Mouse (Mus musculus): ENCODE measurements around the gene Etv6. TPM values are rescaled to one million over a fixed set of nuclear protein-coding genes. Genes with fewer than 3 reads are reported as not detected.

The Etv6 gene
- polyA plus RNA-seq, 1 experiment from 2014 or later: 16.0 TPM

- H3K27me3 ChIP-seq (ENCODE audit: control insufficient read depth, insufficient read depth, low read length): no peaks in the 10 kb centered on the region
- peaks cover 20% of the 10 kb centered on the region for H3K4me1 ChIP-seq (ENCODE audit: control insufficient read depth, insufficient read depth, low read length)
- no peak overlapping the region for H3K9ac ChIP-seq (ENCODE audit: low read depth, low read length)
- 61% methylated on average over 13 of the region's 13 CpGs for WGBS (ENCODE audit: insufficient replicate concordance)
- H3K9me3 ChIP-seq (replicated peaks; ENCODE audit: control insufficient read depth, low read length): no peaks in the 10 kb centered on the region
- H3K4me2 ChIP-seq: no peak overlapping the region
- no peak overlapping the region for H3K27ac ChIP-seq (ENCODE audit: low read depth, low read length)
- H3K4me3 ChIP-seq (ENCODE audit: low read depth, low read length): no peak overlapping the region
- no peak for ATAC-seq (replicated peaks; ENCODE audit: insufficient number of reproducible peaks, low FRiP score, low TSS enrichment)
- H3K36me3 ChIP-seq (ENCODE audit: control insufficient read depth, insufficient read depth, low read length): 0 out of 2 replicates have a peak, but pooled peaks cover 7% of the 10 kb centered on the region
These were observed 184.8 kb downstream of the Etv6 start for GRCm38 (mm10) chr6:134220209-134220777.

DNA sequence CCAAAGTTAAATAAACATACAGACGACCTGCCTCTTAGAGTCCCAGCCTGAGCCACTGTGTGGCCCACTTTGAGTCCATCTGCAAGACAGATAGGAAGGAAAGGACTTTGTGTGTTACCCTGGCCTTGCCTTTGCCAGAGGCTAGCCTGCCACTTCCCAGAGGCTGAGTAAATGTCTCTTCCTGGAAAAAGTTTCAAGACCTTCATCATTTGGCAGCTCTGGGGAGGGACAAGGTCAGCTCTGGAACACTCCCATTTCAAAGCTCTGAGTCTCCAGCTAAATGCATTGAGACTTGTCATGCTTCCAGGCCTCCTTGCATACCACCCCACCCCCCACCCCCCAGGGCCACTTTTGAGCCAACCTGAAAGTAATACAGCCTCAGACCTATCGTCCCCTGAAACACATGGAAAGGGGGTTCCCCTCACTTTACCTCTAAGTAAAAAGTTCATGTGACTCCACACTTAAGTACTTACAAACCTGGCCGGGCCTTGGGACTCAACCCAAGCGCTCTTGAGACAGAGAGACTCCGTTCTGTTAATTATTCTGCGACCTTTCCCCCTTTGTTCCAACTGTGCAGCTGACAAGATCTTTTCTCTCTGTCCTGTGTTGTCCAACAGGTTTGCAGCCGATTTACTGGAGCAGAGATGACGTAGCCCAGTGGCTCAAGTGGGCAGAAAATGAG is 186.9 kb downstream of the Etv6 start:
- no peak for ATAC-seq (replicated peaks; ENCODE audit: insufficient number of reproducible peaks, low FRiP score, low TSS enrichment)
- Histone ChIP-seq H3K36me3 (ENCODE audit: control insufficient read depth, insufficient read depth, low read length) (0 out of 2 replicates have a peak, but pooled peaks cover 7% of the 10 kb centered on the region), H3K27me3 (ENCODE audit: control insufficient read depth, insufficient read depth, low read length) (no peaks in the 10 kb centered on the region), H3K4me1 (ENCODE audit: control insufficient read depth, insufficient read depth, low read length) (peaks cover 26% of the 10 kb centered on the region), H3K27ac (ENCODE audit: low read depth, low read length) (peak overlapping the region; percentile 18; the same call in 1 of the 2 replicates), H3K9me3 (replicated peaks; ENCODE audit: control insufficient read depth, low read length) (no peaks in the 10 kb centered on the region), H3K4me2 (no peak overlapping the region), H3K4me3 (ENCODE audit: low read depth, low read length) (no peak overlapping the region), H3K9ac (ENCODE audit: low read depth, low read length) (no peak overlapping the region)
- 64% methylated on average over 8 of the region's 8 CpGs for WGBS (ENCODE audit: insufficient replicate concordance)

DNA sequence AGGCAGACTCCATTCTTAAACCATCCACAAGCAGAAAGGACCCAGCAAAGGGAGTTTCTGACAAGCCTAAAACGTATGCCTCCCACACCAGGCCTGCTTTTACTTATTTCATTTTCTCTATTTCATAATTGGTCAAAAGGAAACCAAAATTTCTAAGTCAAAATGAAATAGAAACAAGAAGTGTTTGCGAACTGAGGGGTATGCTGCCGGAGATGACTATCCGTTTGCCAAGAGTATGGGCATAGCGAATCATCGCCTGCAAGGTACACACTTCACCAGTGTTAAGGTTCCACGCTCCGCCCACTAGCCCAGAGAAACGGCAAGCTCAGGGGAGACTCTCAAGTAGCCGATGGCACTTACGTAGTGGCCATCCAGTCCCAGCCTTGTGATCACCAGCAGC is 190.1 kb downstream of the Etv6 start:
- Histone ChIP-seq H3K27ac (ENCODE audit: low read depth, low read length) (no peak overlapping the region), H3K36me3 (ENCODE audit: control insufficient read depth, insufficient read depth, low read length) (peaks cover 12% of the 10 kb centered on the region; the same call in 1 of the 2 replicates), H3K27me3 (ENCODE audit: control insufficient read depth, insufficient read depth, low read length) (no peaks in the 10 kb centered on the region), H3K9me3 (replicated peaks; ENCODE audit: control insufficient read depth, low read length) (no peaks in the 10 kb centered on the region), H3K4me2 (no peak overlapping the region), H3K4me1 (ENCODE audit: control insufficient read depth, insufficient read depth, low read length) (peaks cover 15% of the 10 kb centered on the region), H3K9ac (ENCODE audit: low read depth, low read length) (no peak overlapping the region), H3K4me3 (ENCODE audit: low read depth, low read length) (no peak overlapping the region)
- WGBS (ENCODE audit: insufficient replicate concordance): 82% methylated on average over 11 of the region's 11 CpGs
- no peak for ATAC-seq (replicated peaks; ENCODE audit: insufficient number of reproducible peaks, low FRiP score, low TSS enrichment)

DNA sequence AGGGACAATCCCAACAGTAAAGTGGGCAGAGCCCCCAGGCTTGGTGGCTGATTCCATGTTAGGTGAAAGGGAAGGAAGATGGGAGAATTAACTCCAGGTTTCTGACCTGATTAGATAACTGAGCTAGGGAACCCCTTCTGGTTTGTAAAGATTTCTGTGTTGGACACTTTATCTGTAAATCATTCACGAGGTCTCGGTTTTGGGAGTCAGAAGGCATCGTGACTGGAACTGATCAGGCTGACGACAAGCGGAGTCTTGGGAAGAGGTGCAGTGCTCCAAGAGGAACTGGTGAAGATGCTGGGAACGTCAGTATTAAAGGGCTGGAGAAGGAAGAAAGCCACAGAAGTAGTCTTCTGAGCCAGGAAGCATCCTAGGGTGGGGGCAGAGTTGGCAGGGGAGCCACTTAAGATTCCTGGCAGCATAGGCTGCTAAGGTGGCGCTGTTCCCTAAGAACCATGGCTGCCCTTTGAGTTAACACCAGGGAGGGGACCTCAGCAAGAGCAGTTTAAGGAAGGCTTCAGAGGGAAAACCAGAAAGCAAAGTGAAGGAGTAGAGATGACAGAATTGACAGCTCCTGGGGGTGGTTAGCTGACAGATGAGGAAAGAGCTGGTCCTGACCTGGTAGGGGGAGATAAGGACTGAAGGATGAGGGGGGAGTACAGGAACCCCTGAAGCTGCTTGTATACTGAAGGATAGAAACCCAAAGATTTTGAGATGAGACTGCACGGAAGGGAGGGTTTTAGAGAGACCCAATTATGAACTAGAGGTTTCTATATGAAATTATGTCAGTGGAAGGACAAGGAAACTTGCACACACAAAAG is 191.1 kb downstream of the Etv6 start:
- Histone ChIP-seq H3K27ac (ENCODE audit: low read depth, low read length) (no peak overlapping the region), H3K4me3 (ENCODE audit: low read depth, low read length) (no peak overlapping the region), H3K9me3 (replicated peaks; ENCODE audit: control insufficient read depth, low read length) (no peaks in the 10 kb centered on the region), H3K27me3 (ENCODE audit: control insufficient read depth, insufficient read depth, low read length) (no peaks in the 10 kb centered on the region), H3K9ac (ENCODE audit: low read depth, low read length) (no peak overlapping the region), H3K36me3 (ENCODE audit: control insufficient read depth, insufficient read depth, low read length) (peaks cover 12% of the 10 kb centered on the region; the same call in 1 of the 2 replicates), H3K4me2 (no peak overlapping the region), H3K4me1 (ENCODE audit: control insufficient read depth, insufficient read depth, low read length) (peaks cover 10% of the 10 kb centered on the region)
- 56% methylated on average over 8 of the region's 8 CpGs for WGBS (ENCODE audit: insufficient replicate concordance)
- no peak for ATAC-seq (replicated peaks; ENCODE audit: insufficient number of reproducible peaks, low FRiP score, low TSS enrichment)

GRCm38 (mm10) chr6:134236311-134236710 is 200.8 kb downstream of the Etv6 start:
- WGBS (ENCODE audit: insufficient replicate concordance): 76% methylated on average over 4 of the region's 4 CpGs
- H3K27ac ChIP-seq (ENCODE audit: low read depth, low read length): no peak overlapping the region
- ATAC-seq (replicated peaks; ENCODE audit: insufficient number of reproducible peaks, low FRiP score, low TSS enrichment): no peak
- no peaks in the 10 kb centered on the region; the same call in 1 of the 2 replicates for H3K9me3 ChIP-seq (replicated peaks; ENCODE audit: control insufficient read depth, low read length)
- no peak overlapping the region for H3K4me2 ChIP-seq
- peaks cover 15% of the 10 kb centered on the region for H3K36me3 ChIP-seq (ENCODE audit: control insufficient read depth, insufficient read depth, low read length)
- peaks cover 9% of the 10 kb centered on the region; the same call in 1 of the 2 replicates for H3K4me1 ChIP-seq (ENCODE audit: control insufficient read depth, insufficient read depth, low read length)
- no peak overlapping the region for H3K4me3 ChIP-seq (ENCODE audit: low read depth, low read length)
- no peak overlapping the region for H3K9ac ChIP-seq (ENCODE audit: low read depth, low read length)
- no peaks in the 10 kb centered on the region for H3K27me3 ChIP-seq (ENCODE audit: control insufficient read depth, insufficient read depth, low read length)

DNA sequence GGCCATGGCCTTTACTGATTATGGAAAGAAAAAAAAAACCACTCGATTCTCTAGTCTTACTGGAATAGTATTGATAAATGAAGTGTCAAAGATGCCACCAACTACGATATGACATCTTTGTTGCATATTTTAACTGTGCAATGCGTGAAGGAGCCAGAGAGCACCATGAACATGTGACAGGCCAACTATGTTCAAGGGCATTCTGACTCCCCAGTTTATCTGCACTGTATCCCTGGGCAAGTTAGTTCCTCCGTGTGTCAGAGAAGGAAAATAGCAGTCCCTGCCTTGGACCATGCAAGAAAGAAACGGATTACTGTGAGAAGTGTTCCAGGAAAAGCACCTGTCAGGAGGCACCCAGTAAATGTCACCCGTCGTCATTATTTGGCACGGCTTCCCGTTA is 203.0 kb downstream of the Etv6 start:
- H3K9ac ChIP-seq (ENCODE audit: low read depth, low read length): no peak overlapping the region
- peaks cover 18% of the 10 kb centered on the region for H3K4me1 ChIP-seq (ENCODE audit: control insufficient read depth, insufficient read depth, low read length)
- peaks cover 14% of the 10 kb centered on the region for H3K36me3 ChIP-seq (ENCODE audit: control insufficient read depth, insufficient read depth, low read length)
- H3K9me3 ChIP-seq (replicated peaks; ENCODE audit: control insufficient read depth, low read length): no peaks in the 10 kb centered on the region; the same call in 1 of the 2 replicates
- 63% methylated on average over 9 of the region's 9 CpGs for WGBS (ENCODE audit: insufficient replicate concordance)
- peak overlapping the region; percentile 54; the same call in 1 of the 2 replicates for H3K27ac ChIP-seq (ENCODE audit: low read depth, low read length)
- ATAC-seq (replicated peaks; ENCODE audit: insufficient number of reproducible peaks, low FRiP score, low TSS enrichment): no peak
- H3K4me3 ChIP-seq (ENCODE audit: low read depth, low read length): no peak overlapping the region
- no peak overlapping the region for H3K4me2 ChIP-seq
- no peaks in the 10 kb centered on the region for H3K27me3 ChIP-seq (ENCODE audit: control insufficient read depth, insufficient read depth, low read length)

DNA sequence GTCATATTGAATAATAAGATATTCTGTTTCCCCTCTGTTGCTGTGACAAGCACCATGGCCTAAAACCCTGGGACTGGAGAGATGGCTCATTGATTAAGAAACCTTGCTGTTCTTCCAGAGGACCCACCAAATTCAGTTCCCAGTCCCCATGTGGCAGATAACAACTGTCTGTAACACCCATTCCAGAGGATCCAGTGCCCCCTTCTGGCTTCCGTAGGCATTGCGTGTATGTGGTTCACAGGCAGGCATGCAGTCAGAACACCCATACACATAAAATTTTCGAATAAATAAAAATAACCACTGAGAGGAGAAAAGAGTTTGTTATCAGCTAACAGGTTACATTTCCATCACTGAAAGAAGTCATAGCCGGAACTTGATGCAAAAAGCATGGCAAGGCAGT is 205.5 kb downstream of the Etv6 start:
- Histone ChIP-seq H3K27me3 (ENCODE audit: control insufficient read depth, insufficient read depth, low read length) (no peaks in the 10 kb centered on the region), H3K4me1 (ENCODE audit: control insufficient read depth, insufficient read depth, low read length) (peaks cover 21% of the 10 kb centered on the region), H3K4me2 (no peak overlapping the region), H3K9me3 (replicated peaks; ENCODE audit: control insufficient read depth, low read length) (no peaks in the 10 kb centered on the region; the same call in 1 of the 2 replicates), H3K36me3 (ENCODE audit: control insufficient read depth, insufficient read depth, low read length) (peaks cover 11% of the 10 kb centered on the region), H3K9ac (ENCODE audit: low read depth, low read length) (no peak overlapping the region), H3K27ac (ENCODE audit: low read depth, low read length) (no peak overlapping the region), H3K4me3 (ENCODE audit: low read depth, low read length) (no peak overlapping the region)
- ATAC-seq (replicated peaks; ENCODE audit: insufficient number of reproducible peaks, low FRiP score, low TSS enrichment): no peak
- WGBS (ENCODE audit: insufficient replicate concordance): 92% methylated on average over 4 of the region's 4 CpGs

- ATAC-seq (replicated peaks; ENCODE audit: insufficient number of reproducible peaks, low FRiP score, low TSS enrichment): no peak
- H3K4me2 ChIP-seq: no peak overlapping the region
- peaks cover 22% of the 10 kb centered on the region for H3K4me1 ChIP-seq (ENCODE audit: control insufficient read depth, insufficient read depth, low read length)
- no peaks in the 10 kb centered on the region; the same call in 1 of the 2 replicates for H3K9me3 ChIP-seq (replicated peaks; ENCODE audit: control insufficient read depth, low read length)
- H3K27ac ChIP-seq (ENCODE audit: low read depth, low read length): peak overlapping the region; percentile 73
- no peaks in the 10 kb centered on the region for H3K27me3 ChIP-seq (ENCODE audit: control insufficient read depth, insufficient read depth, low read length)
- peaks cover 11% of the 10 kb centered on the region for H3K36me3 ChIP-seq (ENCODE audit: control insufficient read depth, insufficient read depth, low read length)
- no peak overlapping the region for H3K9ac ChIP-seq (ENCODE audit: low read depth, low read length)
- H3K4me3 ChIP-seq (ENCODE audit: low read depth, low read length): no peak overlapping the region
- WGBS (ENCODE audit: insufficient replicate concordance): 24% methylated on average over 3 of the region's 3 CpGs
These were observed 207.6 kb downstream of the Etv6 start for GRCm38 (mm10) chr6:134243119-134243518.

Measured in heart, embryonic 11.5 days (tissue).